Comparison of ENCODE assay signal across 8 mouse cellular contexts in genomic region chr10:39451065-39451464, GRCm38 (mm10).
DNase-seq lines count a peak whose midpoint lies in the region; ATAC-seq lines count a peak whose summit lies in the region.
"Had no signal": no experiment of that assay in that cellular context is flagged by ENCODE, and none has a peak within 500 bp of the region (broad histone marks: within the 10 kb centered on the region; RNA-seq: fewer than 3 reads in every experiment).

No protein-coding gene starts in this region.

- no peak overlapping the region for H3K9ac ChIP-seq in embryonic facial prominence, embryonic 12.5 days
- H3K9ac ChIP-seq in hindbrain, embryonic 14.5 days, result no peak overlapping the region
- no peak overlapping the region for H3K9ac ChIP-seq in liver, embryonic 15.5 days
- H3K9ac ChIP-seq: hindbrain, embryonic 15.5 days had no signal

- H3K36me3 ChIP-seq in embryonic facial prominence, embryonic 12.5 days, result 0 out of 2 replicates have a peak, but pooled peaks cover 3% of the 10 kb centered on the region
- no peaks in the 10 kb centered on the region for H3K36me3 ChIP-seq in hindbrain, embryonic 14.5 days (replicated peaks; ENCODE audit: control insufficient read depth, insufficient read depth)
- H3K36me3 ChIP-seq in liver, embryonic 15.5 days (replicated peaks), result no peaks in the 10 kb centered on the region
- H3K36me3 ChIP-seq: hindbrain, embryonic 15.5 days had no signal

- H3K4me3 ChIP-seq in embryonic facial prominence, embryonic 12.5 days, result no peak overlapping the region
- no peak overlapping the region for H3K4me3 ChIP-seq in hindbrain, embryonic 14.5 days (replicated peaks; ENCODE audit: low read length)
- no peak overlapping the region for H3K4me3 ChIP-seq in liver, embryonic 15.5 days (replicated peaks)
- H3K4me3 ChIP-seq: hindbrain, embryonic 15.5 days had no signal

- peak overlapping the region; percentile 48 for H3K27ac ChIP-seq in embryonic facial prominence, embryonic 12.5 days
- H3K27ac ChIP-seq in hindbrain, embryonic 14.5 days, result peak overlapping the region; percentile 52
- no peak overlapping the region for H3K27ac ChIP-seq in liver, embryonic 15.5 days (replicated peaks)

- no peaks in the 10 kb centered on the region for H3K27me3 ChIP-seq in embryonic facial prominence, embryonic 12.5 days
- no peaks in the 10 kb centered on the region for H3K27me3 ChIP-seq in hindbrain, embryonic 14.5 days (ENCODE audit: control insufficient read depth, insufficient read depth, low read length)
- H3K27me3 ChIP-seq in liver, embryonic 15.5 days, result no peaks in the 10 kb centered on the region
- H3K27me3 ChIP-seq: hindbrain, embryonic 15.5 days had no signal

- DNase-seq in ZHBTc4 (ENCODE audit: low read depth, low spot score), result peak; percentile 51
- no peak for DNase-seq in hindbrain, embryonic 14.5 days (ENCODE audit: low spot score)
- DNase-seq in left cerebral cortex, adult 8-10 months (ENCODE audit: low spot score in 2 of 2), result no peak
- DNase-seq in cerebellum, adult 9-11 months, result no peak
- no peak for DNase-seq in layer of hippocampus, adult 9-10 months (ENCODE audit: low spot score)

- 44% methylated on average over 6 of the region's 6 CpGs for WGBS in embryonic facial prominence, embryonic 12.5 days
- WGBS in hindbrain, embryonic 14.5 days, result 72% methylated on average over 6 of the region's 6 CpGs
- 61% methylated on average over 6 of the region's 6 CpGs for WGBS in liver, embryonic 15.5 days (ENCODE audit: insufficient replicate concordance)

- ATAC-seq in embryonic facial prominence, embryonic 12.5 days (ENCODE audit: insufficient number of reproducible peaks, insufficient read depth, low FRiP score, low TSS enrichment), result no peak
- no peak for ATAC-seq in hindbrain, embryonic 14.5 days (ENCODE audit: low FRiP score)
- peak; percentile 34; the same call in 1 of the 2 replicates for ATAC-seq in liver, embryonic 15.5 days (ENCODE audit: insufficient read depth)

- peaks cover 42% of the 10 kb centered on the region for H3K4me1 ChIP-seq in embryonic facial prominence, embryonic 12.5 days
- H3K4me1 ChIP-seq in hindbrain, embryonic 14.5 days (replicated peaks; ENCODE audit: control insufficient read depth, insufficient read depth, low read length), result peaks cover 40% of the 10 kb centered on the region
- H3K4me1 ChIP-seq in liver, embryonic 15.5 days (replicated peaks), result peaks cover 27% of the 10 kb centered on the region

- H3K4me2 ChIP-seq in embryonic facial prominence, embryonic 12.5 days (replicated peaks), result no peak overlapping the region
- H3K4me2 ChIP-seq in hindbrain, embryonic 14.5 days (replicated peaks), result no peak overlapping the region
- H3K4me2 ChIP-seq in liver, embryonic 15.5 days, result no peak overlapping the region
- H3K4me2 ChIP-seq: hindbrain, embryonic 15.5 days had no signal

- H3K9me3 ChIP-seq in embryonic facial prominence, embryonic 12.5 days, result no peaks in the 10 kb centered on the region
- no peaks in the 10 kb centered on the region for H3K9me3 ChIP-seq in hindbrain, embryonic 14.5 days (ENCODE audit: control insufficient read depth, low read length)
- H3K9me3 ChIP-seq in liver, embryonic 15.5 days (replicated peaks), result no peaks in the 10 kb centered on the region
- H3K9me3 ChIP-seq: hindbrain, embryonic 15.5 days had no signal
